Mouse (Mus musculus) lung, embryonic 16.5 days (tissue): ENCODE data around the gene Mon1b. TPM values are rescaled to one million over a fixed set of nuclear protein-coding genes. Genes with fewer than 3 reads are reported as not detected.
A peak's percentile ranks its signal among the peaks of the same experiment; 100 is the strongest.

Source experiments
- ATAC-seq: fragments of 200-750 bp; cut with Nextera tagmentation; 2 replicates; pipeline ENCODE4 v1.8.0; 2017; ENCODE audit warnings: low read depth, mild to moderate bottlenecking, moderate library complexity
- H3K27ac ChIP-seq: fragments of 300-500 bp; sonication (generic); 2 replicates; pipeline ENCODE4 v1.5.1; 2014; ENCODE audit warnings: mild to moderate bottlenecking, control low read depth, low read length
- H3K27me3 ChIP-seq: fragments of 300-500 bp; sonication (generic); 2 replicates; pipeline ENCODE4 v1.6.1; 2014; ENCODE audit warnings: low read depth, low read length, mixed read lengths; ENCODE audit not compliant: control insufficient read depth, insufficient read depth
- H3K36me3 ChIP-seq: fragments of 300-500 bp; sonication (generic); 2 replicates; pipeline ENCODE4 v1.6.1; 2014; ENCODE audit warnings: low read length; ENCODE audit not compliant: control insufficient read depth, insufficient read depth
- H3K4me1 ChIP-seq: fragments of 300-500 bp; sonication (generic); replicated peaks from 2 replicates; pipeline ENCODE4 v1.6.1; 2014; ENCODE audit warnings: low read length, mixed read lengths; ENCODE audit not compliant: control insufficient read depth, insufficient read depth
- H3K4me2 ChIP-seq: fragments of 300-500 bp; sonication (generic); 2 replicates; pipeline ENCODE4 v1.6.1; 2014; ENCODE audit warnings: low read depth, low read length, control low read depth
- H3K4me3 ChIP-seq: fragments of 300-500 bp; sonication (generic); 2 replicates; pipeline ENCODE4 v1.5.1; 2014; ENCODE audit warnings: mild to moderate bottlenecking, low read length, control low read depth
- H3K9ac ChIP-seq: fragments of 300-500 bp; sonication (generic); 2 replicates; pipeline ENCODE4 v1.6.1; 2014; ENCODE audit warnings: low read length, control low read depth
- H3K9me3 ChIP-seq: fragments of 300-500 bp; sonication (generic); 2 replicates; pipeline ENCODE4 v1.6.1; 2016; ENCODE audit warnings: low read length; ENCODE audit not compliant: control insufficient read depth
- WGBS: fragments of 180-500 bp; shearing (Covaris S2); extraction: QIAGEN DNeasy Blood & Tissue Kit; methylation state at CpG from one replicate; pipeline ENCODE4 v1.1.7; 2014; 5-methylcytosine and 5-hydroxymethylcytosine counted together
- polyA plus RNA-seq: library from polyadenylated mRNA; unstranded; fragments of >200 nt; fragmentation: Nextera tagmentation; extraction: Ambion mirVana; gene quantifications from 2 replicates; pipeline ENCODE4 v1.2.1, GENCODE M21; 2015

Mon1b gene
- polyA plus RNA-seq, 1 experiment from 2014 or later, result 10.2 TPM

DNA sequence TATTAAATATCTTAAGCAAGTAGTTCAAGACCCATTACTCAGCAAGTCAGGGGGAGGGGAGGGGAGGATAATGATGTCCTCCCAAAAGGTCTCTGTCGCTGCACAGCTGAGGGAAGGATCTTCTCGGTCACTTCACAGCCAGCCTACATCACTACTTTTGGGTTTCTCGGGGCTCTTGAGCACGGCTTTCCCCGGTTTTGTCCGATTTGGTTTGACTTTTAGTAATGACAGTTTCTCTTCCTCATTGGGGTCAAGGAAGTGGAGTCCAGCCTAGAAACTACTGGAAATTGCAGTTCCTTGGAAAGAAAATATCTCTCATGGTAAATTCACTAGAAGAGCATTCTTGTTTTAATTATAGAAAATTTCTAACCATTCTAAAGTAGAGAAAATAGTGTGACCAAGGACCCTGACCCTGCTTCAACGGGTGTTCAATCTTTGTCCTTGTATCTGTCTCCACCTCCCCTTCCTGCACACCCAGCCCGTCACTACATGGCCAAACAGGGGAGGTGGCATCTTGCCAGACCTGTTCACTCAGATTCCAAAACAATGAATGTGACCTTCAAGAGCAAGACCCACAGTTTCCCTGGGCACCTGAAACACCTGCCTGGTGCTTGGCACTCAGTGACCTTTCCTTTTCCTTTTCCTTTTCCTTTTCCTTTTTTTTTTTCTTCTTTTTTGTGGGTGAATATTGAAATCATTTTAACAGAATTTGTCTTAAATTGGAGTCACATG is 8.3 kb downstream of the Mon1b start:
- no peak for ATAC-seq
- peaks cover 6% of the 10 kb centered on the region for H3K4me1 ChIP-seq
- H3K9ac ChIP-seq, result no peak overlapping the region
- no peak overlapping the region for H3K27ac ChIP-seq
- no peak overlapping the region for H3K4me2 ChIP-seq
- H3K27me3 ChIP-seq, result no peaks in the 10 kb centered on the region
- no peaks in the 10 kb centered on the region for H3K9me3 ChIP-seq
- 74% methylated on average over 8 of the region's 8 CpGs for WGBS
- no peak overlapping the region for H3K4me3 ChIP-seq
- peaks cover 23% of the 10 kb centered on the region for H3K36me3 ChIP-seq

DNA sequence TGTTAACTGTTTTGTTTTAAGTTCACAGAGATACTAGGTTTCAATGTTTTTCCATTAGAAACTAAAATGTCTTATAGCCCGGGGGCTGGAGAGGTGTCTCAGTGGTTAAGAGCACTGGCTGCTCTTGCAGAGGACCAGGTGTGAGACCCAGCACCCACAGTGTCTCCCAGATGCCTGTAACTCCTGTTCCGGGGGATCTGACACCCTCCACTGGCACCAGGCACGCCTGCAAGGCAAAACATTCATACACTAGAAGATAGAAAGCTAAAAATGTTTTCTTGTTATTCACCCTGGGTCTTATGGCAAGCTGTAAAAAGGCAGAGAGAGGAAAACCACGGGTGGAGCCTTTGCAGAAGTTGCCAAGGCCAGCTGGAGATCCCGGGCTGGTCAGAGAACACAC is 9.8 kb downstream of the Mon1b start:
- no peaks in the 10 kb centered on the region for H3K9me3 ChIP-seq
- no peak overlapping the region for H3K4me2 ChIP-seq
- 0 out of 2 replicates have a peak, but pooled peaks cover 2% of the 10 kb centered on the region for H3K4me1 ChIP-seq
- H3K27me3 ChIP-seq, result no peaks in the 10 kb centered on the region
- WGBS, result 55% methylated on average over 5 of the region's 5 CpGs
- no peak overlapping the region for H3K4me3 ChIP-seq
- peaks cover 11% of the 10 kb centered on the region for H3K36me3 ChIP-seq
- no peak overlapping the region for H3K27ac ChIP-seq
- no peak overlapping the region for H3K9ac ChIP-seq
- no peak for ATAC-seq

DNA sequence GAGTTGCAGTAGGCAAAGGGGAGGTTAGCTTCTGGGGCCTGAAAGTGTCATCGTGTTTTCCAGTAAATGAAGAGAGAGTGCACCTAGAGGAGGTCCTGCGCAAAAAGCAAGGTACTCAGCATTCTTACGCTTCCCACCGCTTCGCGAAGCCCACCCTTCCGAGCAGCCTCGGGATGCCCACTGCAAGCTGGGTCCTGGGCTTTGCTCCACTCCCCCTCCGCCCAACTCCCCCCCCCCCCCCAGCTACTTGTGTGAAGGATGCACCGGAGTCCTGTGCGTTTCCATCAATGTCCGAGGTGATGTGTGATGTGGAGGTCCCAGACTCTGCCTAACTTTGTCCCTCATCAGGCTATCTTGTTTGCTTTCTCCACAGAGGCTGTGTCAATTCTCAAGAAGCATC is 17.1 kb downstream of the Mon1b start:
- ATAC-seq, result no peak
- Histone ChIP-seq H3K9me3 (no peaks in the 10 kb centered on the region), H3K27me3 (no peaks in the 10 kb centered on the region), H3K4me3 (no peak overlapping the region), H3K4me2 (no peak overlapping the region), H3K9ac (no peak overlapping the region), H3K4me1 (no peaks in the 10 kb centered on the region), H3K27ac (no peak overlapping the region), H3K36me3 (no peaks in the 10 kb centered on the region)
- 72% methylated on average over 11 of the region's 12 CpGs for WGBS

- Histone ChIP-seq H3K36me3 (no peaks in the 10 kb centered on the region), H3K4me3 (no peak overlapping the region), H3K9me3 (no peaks in the 10 kb centered on the region), H3K27me3 (no peaks in the 10 kb centered on the region), H3K9ac (no peak overlapping the region), H3K4me2 (no peak overlapping the region), H3K4me1 (0 out of 2 replicates have a peak, but pooled peaks cover 3% of the 10 kb centered on the region), H3K27ac (no peak overlapping the region)
- WGBS, result 41% methylated on average over 4 of the region's 4 CpGs
- ATAC-seq, result no peak
Measured at GRCm38 (mm10) chr8:113653151-113653550, 17.8 kb downstream of the Mon1b start.

GRCm38 (mm10) chr8:113656154-113656553 is 20.8 kb downstream of the Mon1b start:
- Histone ChIP-seq H3K27me3 (no peaks in the 10 kb centered on the region), H3K27ac (no peak overlapping the region), H3K4me1 (0 out of 2 replicates have a peak, but pooled peaks cover 3% of the 10 kb centered on the region), H3K36me3 (no peaks in the 10 kb centered on the region), H3K9ac (no peak overlapping the region), H3K9me3 (no peaks in the 10 kb centered on the region), H3K4me2 (no peak overlapping the region), H3K4me3 (no peak overlapping the region)
- no peak for ATAC-seq
- 88% methylated on average over 5 of the region's 5 CpGs for WGBS

DNA sequence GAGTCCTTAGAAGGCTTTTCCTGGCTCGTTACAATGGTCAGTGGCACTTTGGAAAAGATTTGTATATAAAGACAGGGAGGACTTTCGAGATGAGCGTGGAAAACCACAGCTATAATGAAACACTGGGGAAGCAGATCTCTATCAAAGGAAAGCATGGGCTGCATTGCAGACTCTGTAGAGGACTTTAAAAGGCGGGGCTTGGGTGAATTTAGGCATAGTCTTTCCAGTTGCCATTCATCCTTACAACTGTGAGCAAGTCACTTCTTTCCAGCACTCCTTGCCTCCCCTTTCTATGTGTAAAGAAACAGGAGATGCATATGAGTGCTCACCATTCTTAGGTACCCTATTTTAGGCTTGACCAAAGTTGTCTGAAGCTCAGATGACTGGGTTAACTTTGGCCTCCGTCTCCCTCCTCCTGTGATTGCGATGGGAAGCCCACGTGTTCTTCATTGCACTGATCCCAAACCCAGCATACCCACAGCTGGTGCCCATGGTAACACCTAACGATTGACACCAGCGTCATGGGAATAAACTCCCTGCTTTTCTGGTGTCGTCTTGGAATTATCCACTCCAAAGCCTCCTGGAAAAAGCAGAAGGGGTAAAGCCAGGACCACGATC is 21.4 kb downstream of the Mon1b start:
- Histone ChIP-seq H3K4me2 (no peak overlapping the region), H3K27ac (no peak overlapping the region), H3K36me3 (no peaks in the 10 kb centered on the region), H3K27me3 (no peaks in the 10 kb centered on the region), H3K9me3 (no peaks in the 10 kb centered on the region), H3K4me3 (no peak overlapping the region), H3K9ac (no peak overlapping the region), H3K4me1 (0 out of 2 replicates have a peak, but pooled peaks cover 3% of the 10 kb centered on the region)
- 84% methylated on average over 11 of the region's 11 CpGs for WGBS
- no peak for ATAC-seq

DNA sequence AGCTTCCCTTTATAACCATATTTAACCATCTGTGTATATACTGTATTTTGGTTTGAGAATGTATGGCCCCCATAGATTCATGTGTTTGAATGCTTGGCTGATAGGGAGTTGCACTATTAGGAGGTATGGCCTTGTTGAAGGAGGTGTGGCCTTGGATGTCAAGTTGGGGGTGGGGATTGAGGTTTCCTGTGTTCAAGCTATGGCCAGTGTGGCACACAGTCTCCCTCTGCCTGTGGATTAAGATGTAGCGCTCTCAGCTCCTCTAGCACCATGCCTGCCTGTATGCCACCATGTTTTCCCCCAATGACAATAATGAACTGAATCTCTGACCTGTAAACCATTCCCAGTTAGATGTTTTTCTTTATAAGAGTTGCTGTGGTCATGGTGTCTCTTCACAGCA is 24.7 kb downstream of the Mon1b start:
- Histone ChIP-seq H3K9me3 (no peaks in the 10 kb centered on the region), H3K36me3 (no peaks in the 10 kb centered on the region), H3K27me3 (no peaks in the 10 kb centered on the region), H3K4me3 (no peak overlapping the region), H3K27ac (no peak overlapping the region), H3K4me1 (peaks cover 3% of the 10 kb centered on the region; the same call in 1 of the 2 replicates), H3K4me2 (no peak overlapping the region), H3K9ac (no peak overlapping the region)
- ATAC-seq, result no peak
- 83% methylated on average over 1 of the region's 1 CpGs for WGBS

GRCm38 (mm10) chr8:113664544-113664943 is 29.2 kb downstream of the Mon1b start:
- no peaks in the 10 kb centered on the region for H3K27me3 ChIP-seq
- H3K27ac ChIP-seq, result no peak overlapping the region
- peak; percentile 82 for ATAC-seq
- H3K9ac ChIP-seq, result no peak overlapping the region
- no peaks in the 10 kb centered on the region for H3K36me3 ChIP-seq
- WGBS, result 0% methylated on average over 2 of the region's 2 CpGs
- no peaks in the 10 kb centered on the region for H3K9me3 ChIP-seq
- H3K4me1 ChIP-seq, result no peaks in the 10 kb centered on the region; the same call in 1 of the 2 replicates
- no peak overlapping the region for H3K4me3 ChIP-seq
- no peak overlapping the region for H3K4me2 ChIP-seq

- H3K9me3 ChIP-seq, result no peaks in the 10 kb centered on the region
- no peak; the same call in 1 of the 2 replicates for ATAC-seq
- no peak overlapping the region for H3K4me3 ChIP-seq
- no peaks in the 10 kb centered on the region for H3K36me3 ChIP-seq
- H3K27me3 ChIP-seq, result no peaks in the 10 kb centered on the region
- H3K27ac ChIP-seq, result no peak overlapping the region
- no peaks in the 10 kb centered on the region; the same call in 1 of the 2 replicates for H3K4me1 ChIP-seq
- H3K4me2 ChIP-seq, result no peak overlapping the region
- 66% methylated on average over 4 of the region's 4 CpGs for WGBS
- H3K9ac ChIP-seq, result no peak overlapping the region
Measured at GRCm38 (mm10) chr8:113665036-113665435, 29.6 kb downstream of the Mon1b start.
